Mouse (Mus musculus) kidney, postnatal 10 days (tissue): ENCODE data around the gene Clip2.
A peak's percentile ranks its signal among the peaks of the same experiment; 100 is the strongest.
"Not testable (repeated sequence)": the region's sequence is repeated elsewhere in the genome, so short reads cannot be mapped to it uniquely, and the experiment has no call there.

Source experiments
- DNase-seq: peaks from one replicate; pipeline ENCODE4 v3.0.0; 2021; ENCODE audit warnings: mixed read lengths

Clip2 gene

GRCm38 (mm10) chr5:134456503-134456962 is 95.7 kb downstream of the Clip2 start, which contains the start of gene Gtf2ird1:
Gtf2ird1 (minus strand) TSS chr5:134456716.
- peak; percentile 86 for DNase-seq

- peak; percentile 65 for DNase-seq
These were observed 96.3 kb downstream of the Clip2 start for GRCm38 (mm10) chr5:134455914-134456423.

- DNase-seq, result peak; percentile 66
These were observed 96.9 kb downstream of the Clip2 start for GRCm38 (mm10) chr5:134455186-134455895.

GRCm38 (mm10) chr5:134454421-134454820 is 97.8 kb downstream of the Clip2 start:
- DNase-seq, result no peak

GRCm38 (mm10) chr5:134453577-134453976 is 98.7 kb downstream of the Clip2 start:
- no peak for DNase-seq

- DNase-seq, result not testable (repeated sequence)
These were observed 105.5 kb downstream of the Clip2 start for GRCm38 (mm10) chr5:134446755-134447154.

- peak; percentile 58 for DNase-seq
These were observed 106.3 kb downstream of the Clip2 start for GRCm38 (mm10) chr5:134445895-134446294.

GRCm38 (mm10) chr5:134445208-134445831 is 106.9 kb downstream of the Clip2 start:
- DNase-seq, result no peak

- DNase-seq, result no peak
These were observed 107.8 kb downstream of the Clip2 start for GRCm38 (mm10) chr5:134444473-134444872.

GRCm38 (mm10) chr5:134442066-134442465 is 110.2 kb downstream of the Clip2 start:
- no peak for DNase-seq

- DNase-seq, result no peak
These were observed 111.1 kb downstream of the Clip2 start for GRCm38 (mm10) chr5:134441105-134441504.

- peak; percentile 65 for DNase-seq
These were observed 112.1 kb downstream of the Clip2 start for GRCm38 (mm10) chr5:134440098-134440497.

GRCm38 (mm10) chr5:134439481-134439880 is 112.8 kb downstream of the Clip2 start:
- no peak for DNase-seq
